Mouse (Mus musculus) hindbrain, embryonic 11.5 days (tissue): Measurements from ENCODE around the gene Itga6. TPM values are rescaled to one million over a fixed set of nuclear protein-coding genes. Genes with fewer than 3 reads are reported as not detected.
"Not testable (repeated sequence)": the region's sequence is repeated elsewhere in the genome, so short reads cannot be mapped to it uniquely, and the experiment has no call there.

Experiments used
- ATAC-seq: fragments of 200-750 bp; cut with Nextera tagmentation; 2 replicates; pipeline ENCODE4 v1.8.0; 2017; ENCODE audit warnings: mild to moderate bottlenecking, moderate TSS enrichment, moderate library complexity; ENCODE audit not compliant: low FRiP score
- DNase-seq: peaks from one replicate; pipeline ENCODE4 v3.0.0-alpha.2; 2015; ENCODE audit warnings: low spot score
- H3K27ac ChIP-seq: fragments of 300-500 bp; sonication (generic); 2 replicates; pipeline ENCODE4 v1.5.1; 2014; ENCODE audit warnings: mild to moderate bottlenecking, low read depth, low read length
- H3K27me3 ChIP-seq: fragments of 300-500 bp; sonication (generic); 2 replicates; pipeline ENCODE4 v1.6.1; 2014; ENCODE audit warnings: mild to moderate bottlenecking, low read length, moderate library complexity, mixed read lengths; ENCODE audit not compliant: control insufficient read depth, insufficient read depth
- H3K36me3 ChIP-seq: fragments of 300-500 bp; sonication (generic); 2 replicates; pipeline ENCODE4 v1.6.1; 2014; ENCODE audit warnings: mild to moderate bottlenecking, low read length, moderate library complexity, mixed read lengths; ENCODE audit not compliant: control insufficient read depth, insufficient read depth
- H3K4me1 ChIP-seq: fragments of 300-500 bp; sonication (generic); replicated peaks from 2 replicates; pipeline ENCODE4 v1.6.1; 2014; ENCODE audit warnings: low read length, mixed read lengths; ENCODE audit not compliant: control insufficient read depth, insufficient read depth
- H3K4me2 ChIP-seq: fragments of 300-500 bp; sonication (generic); replicated peaks from 2 replicates; pipeline ENCODE4 v1.6.1; 2014; ENCODE audit warnings: mild to moderate bottlenecking, low read depth, low read length
- H3K4me3 ChIP-seq: fragments of 300-500 bp; sonication (generic); 2 replicates; pipeline ENCODE4 v1.5.1; 2014; ENCODE audit warnings: low read depth, low read length
- H3K9ac ChIP-seq: fragments of 300-500 bp; sonication (generic); 2 replicates; pipeline ENCODE4 v1.6.1; 2014; ENCODE audit warnings: low read depth, low read length
- H3K9me3 ChIP-seq: fragments of 300-500 bp; sonication (generic); 2 replicates; pipeline ENCODE4 v1.6.1; 2016; ENCODE audit warnings: low read length; ENCODE audit not compliant: control insufficient read depth
- WGBS: fragments of 180-500 bp; shearing (Covaris S2); extraction: QIAGEN DNeasy Blood & Tissue Kit; methylation state at CpG from one replicate; pipeline ENCODE4 v1.1.7; 2014; 5-methylcytosine and 5-hydroxymethylcytosine counted together
- polyA plus RNA-seq: library from polyadenylated mRNA; unstranded; fragments of >200 nt; fragmentation: Nextera tagmentation; extraction: Ambion mirVana; gene quantifications from 2 replicates; pipeline ENCODE4 v1.2.1, GENCODE M21; 2014

Itga6 gene
- polyA plus RNA-seq, 1 experiment from 2014 or later: 25.5 TPM

GRCm38 (mm10) chr2:71899886-71900285 lies 154.5 kb downstream of the Itga6 start:
- Histone ChIP-seq H3K4me3 (no peak overlapping the region), H3K4me1 (no peaks in the 10 kb centered on the region), H3K9ac (no peak overlapping the region), H3K4me2 (no peak overlapping the region), H3K27me3 (no peaks in the 10 kb centered on the region), H3K27ac (no peak overlapping the region), H3K36me3 (no peaks in the 10 kb centered on the region), H3K9me3 (no peaks in the 10 kb centered on the region)
- WGBS: 78% methylated on average over 15 of the region's 15 CpGs
- ATAC-seq (no peak), DNase-seq (no peak)

- no peak overlapping the region for H3K4me3 ChIP-seq
- H3K9me3 ChIP-seq: no peaks in the 10 kb centered on the region
- H3K4me1 ChIP-seq: no peaks in the 10 kb centered on the region
- ATAC-seq: no peak
- no peaks in the 10 kb centered on the region for H3K27me3 ChIP-seq
- 95% methylated on average over 7 of the region's 7 CpGs for WGBS
- H3K9ac ChIP-seq: no peak overlapping the region
- H3K36me3 ChIP-seq: no peaks in the 10 kb centered on the region
- no peak overlapping the region for H3K27ac ChIP-seq
- no peak overlapping the region for H3K4me2 ChIP-seq
- no peak for DNase-seq
Measured at GRCm38 (mm10) chr2:71905154-71905553, 159.7 kb downstream of the Itga6 start.

- H3K27me3 ChIP-seq, H3K36me3 ChIP-seq, H3K9me3 ChIP-seq, H3K4me2 ChIP-seq, H3K4me1 ChIP-seq, DNase-seq, H3K4me3 ChIP-seq, H3K27ac ChIP-seq, H3K9ac ChIP-seq, ATAC-seq: not testable (repeated sequence)
- 96% methylated on average over 8 of the region's 8 CpGs for WGBS
Measured at GRCm38 (mm10) chr2:71906356-71906755, 160.9 kb downstream of the Itga6 start.

Other genes with a start within 250 kb of the Itga6 start
- gene Dlx1, start 217.5 kb upstream of the Itga6 start, polyA plus RNA-seq: 1.6 and 2.1 TPM in 2 replicates
- gene Dlx2, start 198.9 kb upstream of the Itga6 start, polyA plus RNA-seq: 1.9 and 2.2 TPM in 2 replicates
- gene Pdk1, start 127.6 kb downstream of the Itga6 start, polyA plus RNA-seq: 29.8 and 31.0 TPM in 2 replicates
- 2.3 and 2.9 TPM in 2 replicates for gene Rapgef4, start 235.6 kb downstream of the Itga6 start, polyA plus RNA-seq